Mouse (Mus musculus): Measurements from ENCODE around the gene Timp1.

Gene Timp1

DNA sequence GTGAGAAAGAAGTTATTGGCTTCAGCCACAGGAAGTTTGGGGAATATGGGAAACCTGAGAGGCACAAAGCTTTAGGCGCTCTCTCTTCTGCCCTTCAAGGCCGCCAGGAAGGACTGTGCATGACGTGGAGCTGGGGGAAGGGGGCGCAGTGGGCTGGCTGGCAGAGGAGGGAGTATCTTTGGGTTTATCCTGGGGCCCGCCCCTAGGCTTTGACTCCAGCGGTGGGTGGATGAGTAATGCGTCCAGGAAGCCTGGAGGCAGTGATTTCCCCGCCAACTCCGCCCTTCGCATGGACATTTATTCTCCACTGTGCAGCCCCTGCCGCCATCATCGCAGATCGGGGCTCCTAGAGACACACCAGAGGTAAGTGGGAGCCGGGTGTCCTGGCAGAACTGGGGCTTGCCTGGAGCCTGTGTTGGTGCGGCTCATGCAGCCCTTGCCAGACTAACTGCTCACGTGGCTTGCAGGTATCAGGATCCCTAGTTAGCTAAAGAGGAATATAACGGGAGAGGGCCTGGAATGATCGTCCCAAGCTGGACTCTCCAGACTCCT, at the start of gene Timp1:
TSS of gene Timp1 (plus strand) at position 205 of the 552 bp plus-strand sequence.
- peak; percentile 46 for DNase-seq

DNA sequence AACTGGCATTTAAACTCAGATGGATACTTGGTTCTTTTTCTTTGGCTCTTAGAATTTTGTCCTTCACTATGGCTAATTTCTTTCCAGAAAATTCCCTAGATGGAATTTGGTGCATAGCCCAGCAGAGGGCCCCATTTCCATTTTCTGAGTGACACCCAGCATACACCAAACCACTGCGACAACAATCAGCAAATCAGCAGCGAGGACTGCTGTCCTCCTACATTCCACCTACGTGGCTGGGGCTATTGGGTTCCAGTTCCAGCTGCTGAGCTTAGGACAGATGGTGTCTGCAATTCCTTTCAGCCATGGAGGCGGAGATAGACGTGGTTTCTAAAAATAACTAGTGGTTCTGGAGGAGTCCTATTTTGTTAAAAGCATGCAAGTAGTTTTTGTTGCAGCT, 41.0 kb upstream of the Timp1 start:
- DNase-seq, result peak; percentile 83

DNA sequence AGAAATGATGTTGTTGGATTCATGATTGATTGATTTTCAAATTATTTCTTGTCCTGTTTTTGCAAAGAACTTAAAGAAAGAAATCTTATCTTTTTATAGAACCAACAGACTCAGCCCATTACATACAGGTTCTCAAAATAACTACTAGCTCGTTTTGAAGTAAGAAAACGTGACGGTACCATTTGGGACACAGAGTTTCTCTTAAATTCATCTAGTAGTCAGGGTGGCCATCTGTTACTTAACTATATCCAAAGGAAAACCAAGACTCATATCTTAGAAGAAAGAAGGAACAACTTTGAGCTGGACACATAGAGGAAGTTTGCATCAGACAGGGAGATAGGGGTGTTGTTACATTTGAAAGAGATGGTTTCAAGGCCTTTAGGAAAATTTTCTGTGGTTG, 22.7 kb upstream of the Timp1 start:
- DNase-seq, result no peak

DNA sequence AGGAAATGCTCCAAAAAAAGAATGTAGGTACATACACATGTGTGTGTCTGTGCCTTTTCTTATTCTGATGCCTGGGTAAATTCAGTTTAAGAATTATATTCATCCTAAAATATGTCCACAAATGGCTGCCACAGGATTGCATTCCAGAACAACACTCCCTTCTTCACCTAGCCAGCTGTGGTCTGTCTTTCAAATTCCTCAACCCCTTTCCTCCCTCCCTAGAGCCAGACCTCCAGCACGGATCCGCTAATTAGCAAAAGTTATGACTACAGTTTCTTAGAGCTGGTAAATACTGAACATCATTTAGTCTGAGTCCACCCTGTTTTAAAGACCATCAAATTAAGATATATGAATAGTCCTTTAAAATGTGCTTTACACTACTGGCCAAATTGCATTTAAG, 22.1 kb upstream of the Timp1 start:
- DNase-seq, result no peak

DNA sequence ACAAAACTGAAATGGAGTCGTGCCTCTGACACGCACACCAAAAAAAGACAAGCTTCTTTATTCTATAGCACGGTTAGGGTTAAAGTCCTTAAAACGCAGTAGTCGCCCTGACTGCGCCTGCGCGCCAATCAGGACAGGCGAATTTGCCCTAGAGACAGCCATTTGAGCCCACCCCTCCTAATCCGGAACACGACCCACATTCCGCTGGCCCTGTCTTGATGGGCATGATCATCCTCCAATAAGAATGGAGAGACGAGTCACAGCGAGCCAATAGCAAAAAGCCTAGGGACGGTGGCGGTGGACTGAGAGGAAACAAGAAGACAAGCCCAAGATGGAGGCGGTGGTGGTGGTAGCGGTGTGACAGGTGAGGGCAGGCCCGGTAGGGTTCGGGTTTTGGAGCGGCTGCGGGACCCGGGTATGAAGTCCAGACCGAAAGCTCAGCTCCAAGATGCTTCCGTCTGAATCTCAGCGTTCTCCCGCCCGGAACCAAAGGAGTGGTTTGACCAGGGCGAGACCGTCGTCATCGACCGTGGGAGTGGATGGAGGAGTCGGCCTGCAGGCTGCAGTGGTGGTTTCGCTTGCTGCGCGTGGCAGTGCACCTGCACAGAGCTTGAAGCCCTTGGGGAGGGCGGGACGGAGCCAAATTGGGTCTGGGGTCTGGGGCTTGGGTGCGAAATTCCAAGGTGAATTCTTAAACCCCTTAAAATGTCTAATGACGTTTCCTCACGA, 21.5 kb upstream of the Timp1 start:
- DNase-seq, result peak; percentile 95

DNA sequence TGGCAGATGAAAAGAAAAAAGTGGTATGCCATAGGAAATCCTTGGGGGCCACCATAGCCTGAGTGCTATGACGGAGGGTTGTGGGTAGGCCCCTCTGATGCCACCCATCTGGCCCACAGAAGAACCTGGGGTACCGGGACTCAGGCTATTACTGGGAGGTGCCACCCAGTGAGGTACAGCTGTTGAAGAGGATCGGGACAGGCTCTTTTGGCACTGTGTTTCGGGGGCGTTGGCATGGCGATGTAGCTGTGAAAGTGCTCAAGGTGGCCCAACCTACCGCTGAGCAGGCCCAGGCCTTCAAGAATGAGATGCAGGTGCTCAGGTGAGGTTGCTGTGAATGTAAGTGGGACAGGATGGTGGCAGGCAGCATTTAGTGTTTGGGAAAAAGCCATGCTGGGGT, 16.2 kb upstream of the Timp1 start:
- DNase-seq, result no peak

DNA sequence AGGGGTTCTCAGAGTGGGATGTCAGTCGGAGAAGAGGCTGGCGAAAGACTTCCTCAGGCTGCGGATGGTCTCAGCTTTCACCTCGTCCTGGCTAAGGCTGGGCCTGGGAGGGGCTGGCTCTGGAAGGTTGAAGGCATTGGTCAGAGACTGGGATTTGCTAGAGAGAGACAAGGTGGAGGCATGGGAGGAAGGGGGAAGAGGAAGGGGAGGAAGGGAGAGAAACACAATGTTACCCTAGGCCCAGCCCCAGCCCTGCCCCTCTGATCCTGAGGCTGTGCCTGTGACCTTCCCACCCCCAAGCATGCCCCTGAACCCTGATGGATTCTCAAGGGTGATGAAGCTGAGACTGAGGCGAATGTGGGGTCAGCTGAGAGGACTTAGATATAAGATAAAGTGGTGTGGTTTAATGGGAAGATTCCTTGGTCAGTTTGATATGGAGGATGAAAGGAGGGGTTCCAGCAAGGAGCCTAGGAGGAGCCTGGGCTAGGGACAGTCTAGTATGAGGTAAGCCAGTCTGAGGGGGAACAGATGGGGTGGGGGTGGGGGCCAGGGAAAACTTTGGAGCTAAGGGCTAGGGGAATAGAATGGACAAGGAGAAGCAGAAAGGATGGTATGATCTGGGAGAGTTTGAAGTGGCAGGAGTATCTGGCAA, 8.4 kb upstream of the Timp1 start:
- no peak for DNase-seq

DNA sequence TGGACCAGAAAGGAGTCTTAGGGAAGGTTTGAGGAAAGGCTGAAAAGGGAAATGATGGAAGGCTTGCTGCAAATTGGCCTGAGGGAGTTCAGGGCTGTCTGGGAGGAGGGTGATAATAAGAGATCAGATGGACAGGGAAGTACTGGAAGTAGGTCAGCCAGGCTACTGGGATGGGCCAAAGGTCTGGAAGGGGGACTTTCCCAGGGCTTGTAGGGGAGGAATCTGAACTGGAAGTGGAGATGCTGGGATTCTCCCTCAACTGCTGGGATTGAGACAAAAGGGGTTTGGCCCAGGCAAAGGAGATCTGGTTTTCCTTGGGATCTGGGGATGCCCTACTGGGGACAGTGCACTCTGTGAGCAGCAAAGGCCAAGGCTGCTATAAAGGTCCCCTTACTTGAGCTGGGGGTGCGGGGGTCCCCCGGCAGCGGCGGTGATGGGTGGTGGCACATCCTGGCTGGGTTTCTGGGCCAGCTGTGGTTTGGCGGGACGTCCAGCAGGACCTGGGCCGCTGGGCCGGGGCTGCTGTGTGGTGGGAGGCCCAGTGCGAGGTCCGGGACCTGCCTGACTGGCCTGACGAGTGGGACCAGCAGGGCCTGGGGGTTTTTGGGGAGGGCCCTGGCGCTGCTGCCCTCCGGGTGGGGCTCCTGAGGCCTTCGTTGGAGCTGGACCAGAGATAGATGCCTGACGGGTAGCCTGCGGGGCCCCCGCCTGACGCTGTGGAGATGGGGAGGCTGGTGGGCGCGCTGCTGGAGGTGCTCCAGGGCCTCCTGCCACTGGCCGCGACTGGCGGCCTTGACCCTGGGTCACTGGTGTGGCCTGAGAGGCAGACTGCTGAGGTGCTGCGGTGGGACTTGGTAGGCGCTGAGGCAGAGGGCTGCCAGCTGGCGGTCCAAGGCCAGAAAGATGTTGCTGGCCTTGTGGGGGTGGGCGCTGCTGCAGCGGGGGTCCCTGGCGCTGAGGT, 7.6 kb upstream of the Timp1 start:
- no peak for DNase-seq

DNA sequence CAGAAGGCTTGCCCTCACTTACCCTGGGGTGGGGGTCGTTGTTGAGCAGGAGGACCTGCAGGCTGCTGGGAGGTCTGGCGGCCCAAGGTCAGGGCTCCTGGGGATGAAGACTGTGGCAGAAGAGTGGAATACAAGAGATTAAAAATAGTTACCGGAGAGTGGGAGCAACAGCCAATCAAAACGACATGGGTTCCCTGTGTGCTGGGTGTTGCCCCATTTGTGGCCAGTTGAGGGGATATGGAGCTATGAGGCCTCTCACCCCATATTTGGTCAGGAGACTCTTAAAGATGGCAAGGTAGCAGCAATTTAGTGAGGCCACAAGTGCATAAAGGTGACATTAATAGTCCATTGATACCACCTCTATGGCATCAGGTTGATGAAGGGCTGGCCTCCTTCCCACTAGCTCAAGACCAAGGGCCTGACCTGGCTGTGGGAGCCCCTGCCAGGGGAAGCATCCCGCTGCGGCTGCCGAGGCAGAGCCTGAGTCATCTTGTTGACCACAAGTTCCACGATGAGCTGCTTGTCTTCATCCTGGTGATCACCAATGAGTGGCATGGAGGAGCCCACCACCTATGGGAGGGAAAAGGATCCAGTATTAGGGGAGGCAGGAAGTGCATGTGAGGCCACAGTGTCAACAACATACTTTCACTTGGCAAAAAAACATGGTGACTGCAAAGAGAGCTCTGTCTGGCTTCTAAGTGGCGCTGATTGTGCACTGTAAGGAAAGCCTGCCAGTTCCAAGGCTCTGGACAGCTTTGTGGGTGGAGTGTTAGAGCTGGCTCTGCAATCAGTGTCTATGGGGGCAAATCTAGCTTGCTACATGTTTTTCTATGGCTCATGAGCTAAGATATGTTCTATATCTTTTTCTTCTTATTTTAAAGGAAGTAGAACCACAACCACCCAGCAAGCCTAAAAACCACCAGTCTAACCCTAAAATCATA, 6.5 kb upstream of the Timp1 start:
- peak; percentile 35 for DNase-seq

DNA sequence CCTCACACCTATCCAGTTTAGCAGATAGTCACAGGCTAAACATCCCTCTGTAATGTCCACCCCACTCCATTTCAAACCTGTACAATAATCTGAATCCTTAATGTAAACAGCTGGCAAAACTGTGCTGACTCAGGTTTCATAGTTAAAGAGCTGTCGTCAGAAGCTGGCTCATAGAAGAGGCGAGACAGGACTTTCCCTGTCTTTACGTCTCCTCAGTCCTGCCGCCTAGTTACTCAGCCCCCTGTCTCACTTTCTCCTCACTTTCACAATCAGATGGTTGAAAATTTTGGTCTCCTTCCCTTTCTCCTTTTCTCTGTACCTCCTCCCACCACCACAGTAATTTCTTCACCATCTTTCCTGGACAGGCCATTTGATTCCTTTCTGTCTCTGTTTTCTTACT, 1.9 kb upstream of the Timp1 start:
- DNase-seq, result no peak

DNA sequence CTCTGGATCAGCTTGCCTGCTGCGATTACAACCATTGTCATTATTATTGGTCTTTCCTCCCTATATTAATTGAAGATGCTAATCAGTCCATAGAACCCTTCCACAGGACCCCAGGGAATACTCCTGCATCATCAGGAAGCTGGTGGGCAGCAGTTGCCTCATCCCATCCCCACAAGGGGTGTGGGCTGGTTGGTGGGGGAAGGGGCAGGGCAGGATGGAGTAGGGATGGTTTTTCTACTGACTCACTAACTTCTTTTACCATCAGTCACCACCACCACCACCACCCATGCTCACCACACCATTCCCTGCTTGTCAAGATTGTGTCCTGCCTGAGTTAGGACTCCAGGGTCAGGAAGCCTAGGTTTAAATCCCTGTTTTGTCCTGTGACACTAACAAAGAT, 763 bp upstream of the Timp1 start:
- DNase-seq, result no peak

DNA sequence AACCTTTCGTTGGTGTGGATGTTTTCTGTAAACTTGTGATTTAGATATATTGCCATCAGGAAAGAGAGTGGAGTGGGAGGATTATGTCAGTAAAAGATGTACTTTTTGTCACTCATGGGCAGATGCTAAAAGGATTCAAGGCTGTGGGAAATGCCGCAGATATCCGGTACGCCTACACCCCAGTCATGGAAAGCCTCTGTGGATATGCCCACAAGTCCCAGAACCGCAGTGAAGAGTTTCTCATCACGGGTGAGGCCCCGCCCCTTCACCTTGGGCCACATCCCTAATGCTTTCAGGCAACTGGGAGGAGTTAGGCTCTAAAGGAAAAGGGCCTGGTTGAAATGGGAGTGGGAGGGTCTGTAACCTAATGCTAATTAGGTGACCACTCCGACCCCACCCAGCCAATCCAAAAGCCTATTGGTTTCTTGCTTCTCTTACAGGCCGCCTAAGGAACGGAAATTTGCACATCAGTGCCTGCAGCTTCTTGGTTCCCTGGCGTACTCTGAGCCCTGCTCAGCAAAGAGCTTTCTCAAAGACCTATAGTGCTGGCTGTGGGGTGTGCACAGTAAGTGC, 3.0 kb downstream of the Timp1 start:
- DNase-seq, result peak; percentile 33

DNA sequence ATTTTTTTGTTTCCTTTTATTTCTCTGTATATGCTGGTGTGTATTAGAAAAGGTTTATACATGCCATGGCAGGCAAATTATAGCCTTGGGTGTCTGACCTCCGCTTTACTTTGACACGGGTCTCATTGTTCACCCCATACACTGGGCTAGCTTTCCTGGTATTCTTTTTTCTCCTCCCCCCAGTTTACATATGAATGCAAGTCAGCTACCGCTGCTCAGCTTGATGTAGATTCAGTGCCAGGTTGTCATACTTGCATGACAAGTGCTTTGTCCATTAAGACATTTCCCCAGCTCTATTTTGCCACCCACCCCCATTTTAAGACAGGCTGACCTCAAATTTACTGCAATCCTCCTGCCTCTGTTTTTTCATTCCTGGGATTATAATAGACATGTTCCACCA, 5.3 kb downstream of the Timp1 start:
- DNase-seq, result no peak

DNA sequence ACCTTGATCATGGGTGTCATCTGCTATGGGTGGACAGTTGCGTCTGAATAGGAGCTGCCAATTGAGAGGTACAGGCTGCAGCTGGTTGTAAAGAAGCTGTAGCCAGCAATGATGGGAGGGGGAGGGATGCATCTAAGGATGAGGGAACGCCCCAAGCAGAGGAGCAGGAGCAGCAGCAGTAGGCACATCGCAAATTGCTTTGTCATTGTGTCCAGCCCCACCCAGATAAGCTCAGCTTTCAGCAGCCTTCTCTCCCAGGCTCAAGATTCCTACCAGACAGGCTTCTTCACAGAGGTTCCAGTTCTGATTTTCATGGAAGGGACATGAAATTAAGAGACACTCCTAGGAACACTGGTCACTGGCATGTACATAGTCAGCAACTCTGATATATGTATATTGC, 40.1 kb downstream of the Timp1 start:
- DNase-seq, result no peak

DNA sequence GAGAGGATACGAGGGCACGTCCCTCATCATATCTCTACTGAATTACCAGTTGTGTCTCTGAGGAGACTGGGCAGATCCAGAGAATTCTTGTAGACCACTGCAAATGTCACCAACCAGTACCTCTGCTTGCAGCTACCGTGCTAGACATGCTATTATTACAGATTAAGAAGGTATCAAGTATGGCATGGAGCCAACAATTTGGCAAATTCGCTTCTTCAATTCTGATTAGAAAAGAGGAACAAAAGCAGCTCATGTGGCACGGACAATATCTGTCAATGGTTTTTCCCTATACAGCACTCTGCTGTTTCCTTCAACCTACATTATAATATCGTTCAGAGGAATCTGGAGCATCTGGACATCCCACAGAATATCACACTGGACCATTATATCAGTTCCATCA, 43.8 kb downstream of the Timp1 start:
- no peak for DNase-seq

DNA sequence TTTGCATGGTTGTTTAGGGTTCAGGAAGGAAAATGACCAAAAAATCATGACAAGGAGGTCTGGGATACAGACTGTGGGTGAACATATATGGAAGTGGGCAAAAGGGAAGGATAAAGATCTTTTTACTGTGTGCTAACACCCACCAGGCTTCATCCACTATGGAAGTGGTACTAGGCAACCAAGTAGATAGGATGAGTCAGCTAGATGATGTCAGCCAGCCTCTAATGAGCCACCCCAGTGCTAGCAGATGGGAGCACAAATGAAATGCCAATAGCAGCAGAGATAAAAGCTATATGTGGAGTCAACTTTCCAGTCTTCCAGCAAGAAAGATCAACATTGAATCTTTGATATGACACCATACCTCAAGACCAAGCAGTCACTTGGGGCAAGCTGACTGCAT, 45.1 kb downstream of the Timp1 start:
- peak; percentile 45 for DNase-seq

DNA sequence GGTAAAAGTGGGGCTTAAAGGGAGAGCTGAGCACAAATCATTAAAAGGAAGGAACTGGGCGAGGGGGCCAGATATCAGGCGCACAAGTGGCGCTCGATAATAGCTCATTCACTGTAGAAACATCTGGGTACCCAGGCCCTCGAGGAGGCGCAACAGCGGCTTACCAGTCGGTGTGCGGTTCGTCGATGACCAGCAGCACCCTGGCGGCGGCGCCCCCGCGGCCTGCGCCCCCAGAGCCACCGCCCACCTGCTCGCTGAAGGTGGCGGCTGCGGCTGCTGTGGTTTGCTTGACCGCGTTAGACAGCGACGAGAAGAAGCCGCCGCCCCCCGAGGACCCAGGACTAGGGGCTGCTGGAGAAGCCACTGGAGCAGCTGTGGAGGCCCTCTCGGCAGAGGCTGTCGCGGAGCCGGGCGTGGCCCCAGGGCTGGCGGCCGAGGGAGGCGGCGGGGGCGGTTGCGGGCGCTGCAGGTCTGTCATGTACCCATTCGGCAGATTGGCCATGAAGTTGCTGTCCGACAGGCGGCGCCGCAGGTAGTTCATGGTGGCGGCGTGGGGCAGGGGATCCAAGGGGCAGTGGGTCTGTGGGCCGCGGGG, 50.4 kb downstream of the Timp1 start:
- DNase-seq, result no peak

DNA sequence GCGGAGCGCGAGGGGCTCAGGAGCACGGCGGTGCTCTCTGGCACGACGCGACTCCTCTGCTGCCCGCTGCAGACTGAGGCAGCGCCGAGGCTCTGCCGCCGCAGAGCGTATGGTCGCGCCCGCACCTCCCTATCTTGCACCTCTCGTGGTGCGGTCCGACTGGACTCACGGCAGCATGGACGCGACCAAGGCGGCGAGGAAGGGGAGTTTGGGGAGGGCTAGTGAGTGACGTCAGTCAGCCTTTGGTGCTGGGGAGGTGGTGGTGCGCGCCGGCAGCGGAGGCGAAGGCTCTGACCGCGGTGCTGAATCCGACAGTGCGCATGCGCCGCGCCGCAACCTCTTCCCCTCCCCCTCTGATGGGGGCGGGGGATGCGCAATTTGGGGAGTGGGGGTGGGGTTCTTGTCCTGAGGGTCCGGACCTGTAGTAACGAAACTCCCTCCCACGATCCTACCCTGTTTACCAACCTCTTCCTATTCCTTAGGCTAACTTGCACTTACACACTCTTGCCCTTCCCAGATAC, 50.9 kb downstream of the Timp1 start, which contains the start of gene Syn1:
TSS of gene Syn1 (minus strand) at position 161 of the 521 bp plus-strand sequence.
- DNase-seq, result peak; percentile 88

DNA sequence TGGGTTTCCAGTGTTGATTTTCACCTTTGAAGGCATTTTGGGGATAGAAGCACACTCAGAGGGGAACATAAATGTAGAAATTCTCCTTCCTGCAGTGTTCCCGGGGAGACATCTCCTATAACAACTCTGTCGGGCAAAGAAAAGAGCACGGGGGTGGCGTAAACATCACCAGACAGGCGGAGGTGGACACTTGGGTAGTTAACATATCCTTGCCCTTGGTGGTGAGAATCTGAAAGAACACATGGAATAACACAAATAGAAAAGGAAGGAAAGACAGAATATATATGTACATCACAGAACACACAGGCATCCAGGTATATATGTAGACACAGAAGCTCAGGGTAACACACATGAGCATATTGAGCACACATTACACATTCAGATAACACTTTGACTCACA, 51.4 kb downstream of the Timp1 start:
- peak; percentile 48 for DNase-seq

DNA sequence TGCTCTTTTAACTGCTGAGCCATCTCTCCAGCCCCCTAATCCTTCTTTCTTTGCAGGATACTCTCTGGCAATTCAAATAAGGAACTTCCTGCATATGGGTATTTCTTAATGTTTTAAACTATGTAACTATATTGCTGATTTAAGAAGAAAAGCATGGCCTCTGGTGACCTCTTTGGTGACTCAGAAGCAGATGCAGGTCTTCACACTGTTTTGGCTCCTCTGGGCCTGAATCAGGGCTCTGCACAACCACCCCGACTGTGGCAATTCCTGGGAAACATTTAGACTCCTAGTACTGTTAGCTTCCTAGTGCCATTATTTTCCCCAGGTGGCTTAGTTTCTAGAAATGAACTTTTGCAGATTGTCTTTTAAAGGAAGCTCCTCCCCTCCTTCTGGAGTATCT, 53.5 kb downstream of the Timp1 start:
- no peak for DNase-seq
